Mouse (Mus musculus) gastrocnemius, postnatal 4 days (tissue): ENCODE measurements around the gene Syde2. TPM values are rescaled to one million over a fixed set of nuclear protein-coding genes. Genes with fewer than 3 reads are reported as not detected.

Experiments used
- DNase-seq, 2 experiments: peaks; one replicate each; pipeline ENCODE4 v3.0.0; 2021 to 2022; ENCODE audit warnings: low spot score in 2 of 2, mixed read lengths in 2 of 2
- long read RNA-seq, 2 experiments: library from polyadenylated mRNA; stranded (forward); transcript quantifications; one replicate each; pipeline ENCODE4 v2.0.0; 2021
- total RNA-seq, 2 experiments: library from RNA; stranded (reverse); gene quantifications; 2 replicates each; pipeline ENCODE4 v1.2.3; 2021

Gene Syde2
- 1 to 10 TPM; 4.8 to 5.0 TPM for total RNA-seq
- long read RNA-seq, experiment 1, full-length matches to known transcripts = 8 of 10 reads
- long read RNA-seq, experiment 1, partial matches to known transcripts = 0 of 10 reads
- long read RNA-seq, experiment 1, other reads (novel, unspliced or antisense) = 2 of 10 reads
- long read RNA-seq, experiment 2, full-length matches to known transcripts = 6 of 7 reads
- long read RNA-seq, experiment 2, partial matches to known transcripts = 1 of 7 reads
- long read RNA-seq, experiment 2, other reads (novel, unspliced or antisense) = 0 of 7 reads

- DNase-seq = peak; percentile 71 to 82
Observed at GRCm38 (mm10) chr3:145987268-145987969, at the start of gene Syde2. Gene Syde2 (plus strand): TSS chr3:145987870.

GRCm38 (mm10) chr3:145938405-145939349 is 49.0 kb upstream of the Syde2 start:
- DNase-seq = peak; percentile 23 to 24

- DNase-seq = no peak
Observed at GRCm38 (mm10) chr3:145939402-145939801, 48.3 kb upstream of the Syde2 start.

GRCm38 (mm10) chr3:145939971-145940370 is 47.7 kb upstream of the Syde2 start:
- DNase-seq = no peak

GRCm38 (mm10) chr3:145941971-145942370 is 45.7 kb upstream of the Syde2 start:
- DNase-seq = peak in 1 of 2 experiments; percentile 57

GRCm38 (mm10) chr3:145944348-145944747 is 43.3 kb upstream of the Syde2 start:
- no peak for DNase-seq

GRCm38 (mm10) chr3:145945904-145946303 is 41.8 kb upstream of the Syde2 start:
- no peak for DNase-seq

- no peak for DNase-seq
Observed at GRCm38 (mm10) chr3:145946654-145947053, 41.0 kb upstream of the Syde2 start.

- DNase-seq = no peak
Observed at GRCm38 (mm10) chr3:145947539-145948204, 40.0 kb upstream of the Syde2 start.

GRCm38 (mm10) chr3:145950034-145950814 is 37.4 kb upstream of the Syde2 start:
- DNase-seq = peak in 1 of 2 experiments; percentile 37

GRCm38 (mm10) chr3:145950815-145951130 is 36.9 kb upstream of the Syde2 start:
- no peak for DNase-seq

- DNase-seq = no peak
Observed at GRCm38 (mm10) chr3:145951287-145952165, 36.1 kb upstream of the Syde2 start.

- DNase-seq = no peak
Observed at GRCm38 (mm10) chr3:145952945-145953344, 34.7 kb upstream of the Syde2 start.

GRCm38 (mm10) chr3:145953411-145953810 is 34.3 kb upstream of the Syde2 start:
- DNase-seq = no peak

- no peak for DNase-seq
Observed at GRCm38 (mm10) chr3:145959824-145960223, 27.8 kb upstream of the Syde2 start.

- no peak for DNase-seq
Observed at GRCm38 (mm10) chr3:145962411-145962810, 25.3 kb upstream of the Syde2 start.

- DNase-seq = no peak
Observed at GRCm38 (mm10) chr3:145963101-145964017, 24.3 kb upstream of the Syde2 start.

GRCm38 (mm10) chr3:145964018-145964387 is 23.7 kb upstream of the Syde2 start:
- DNase-seq = no peak
